ENCODE assay signal across 8 mouse cellular contexts in the genomic region with DNA sequence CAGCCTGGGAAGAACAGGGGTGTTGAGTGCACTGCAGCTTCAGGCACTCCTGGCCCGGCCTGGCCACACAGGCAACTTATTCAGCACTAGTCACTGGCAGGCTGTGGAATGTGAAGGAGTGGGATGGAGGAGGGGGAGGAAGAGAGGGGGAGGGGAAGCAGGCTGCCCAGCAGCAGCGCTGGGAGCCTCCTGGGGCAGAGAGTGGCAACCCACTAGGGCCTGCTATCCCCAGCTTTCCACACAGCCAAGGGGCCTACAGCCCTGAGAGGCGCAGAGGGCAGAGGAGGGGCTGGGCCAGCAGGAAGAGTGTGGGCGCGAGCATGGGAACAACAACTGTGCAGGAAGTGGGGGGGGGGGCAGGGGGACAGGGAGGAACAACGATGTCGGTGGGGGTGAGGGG. TPM values are rescaled to one million over a fixed set of nuclear protein-coding genes. Genes with fewer than 3 reads are reported as not detected.
DNase-seq lines count a peak whose midpoint lies in the region; ATAC-seq lines count a peak whose summit lies in the region.

No protein-coding gene starts in this region.

- ATAC-seq in embryonic facial prominence, embryonic 15.5 days (ENCODE audit: insufficient number of reproducible peaks, low FRiP score, low TSS enrichment, low read depth) = peak; percentile 27; the same call in 1 of the 2 replicates
- ATAC-seq in intestine, embryonic 15.5 days = peak; percentile 38

- no peak overlapping the region for H3K4me3 ChIP-seq in embryonic facial prominence, embryonic 15.5 days (replicated peaks)
- no peak overlapping the region for H3K4me3 ChIP-seq in intestine, embryonic 15.5 days (replicated peaks)

- WGBS in embryonic facial prominence, embryonic 15.5 days = 6% methylated on average over 5 of the region's 7 CpGs
- WGBS in intestine, embryonic 15.5 days = 12% methylated on average over 7 of the region's 7 CpGs

- H3K27me3 ChIP-seq in embryonic facial prominence, embryonic 15.5 days = no peaks in the 10 kb centered on the region
- H3K27me3 ChIP-seq in intestine, embryonic 15.5 days (replicated peaks) = no peaks in the 10 kb centered on the region

- H3K4me1 ChIP-seq in embryonic facial prominence, embryonic 15.5 days = peaks cover 43% of the 10 kb centered on the region
- H3K4me1 ChIP-seq in intestine, embryonic 15.5 days (replicated peaks) = peaks cover 43% of the 10 kb centered on the region

- no peaks in the 10 kb centered on the region for H3K9me3 ChIP-seq in embryonic facial prominence, embryonic 15.5 days (replicated peaks)
- no peaks in the 10 kb centered on the region for H3K9me3 ChIP-seq in intestine, embryonic 15.5 days

- peak overlapping the region; percentile 23; the same call in 1 of the 2 replicates for H3K9ac ChIP-seq in embryonic facial prominence, embryonic 15.5 days
- 0 out of 2 replicates have a peak overlapping the region, but pooled peaks have one; percentile 20 for H3K9ac ChIP-seq in intestine, embryonic 15.5 days

- H3K4me2 ChIP-seq in embryonic facial prominence, embryonic 15.5 days (replicated peaks) = peak overlapping the region; percentile 17
- peak overlapping the region; percentile 46 for H3K4me2 ChIP-seq in intestine, embryonic 15.5 days (replicated peaks)

- H3K27ac ChIP-seq in embryonic facial prominence, embryonic 15.5 days (replicated peaks) = peak overlapping the region; percentile 69
- H3K27ac ChIP-seq in intestine, embryonic 15.5 days = peak overlapping the region; percentile 67

- peak; percentile 39 for DNase-seq in adrenal gland, postnatal 14 days
- DNase-seq in adrenal gland, adult 18-20 months (ENCODE audit: low spot score in 2 of 2) = no peak
- DNase-seq in lung, postnatal 14 days = peak; percentile 59
- DNase-seq in thymus, postnatal 0 days (ENCODE audit: low spot score) = peak; percentile 59
- DNase-seq in frontal cortex, adult 2 months (ENCODE audit: extremely low spot score in 1 of 2, low spot score in 1 of 2) = no peak
- no peak for DNase-seq in frontal cortex, postnatal 14 days (ENCODE audit: low spot score in 2 of 2)

- H3K36me3 ChIP-seq in embryonic facial prominence, embryonic 15.5 days = peaks cover 47% of the 10 kb centered on the region
- H3K36me3 ChIP-seq in intestine, embryonic 15.5 days = peaks cover 18% of the 10 kb centered on the region

RNA-seq across cellular contexts. Expression of a gene that starts 3.8 kb away (rescaled TPM):
- total RNA-seq in adrenal gland, postnatal 14 days (2021) = 26.0 and 34.5 TPM in 2 replicates
- total RNA-seq in adrenal gland, adult 18-20 months (2021) = 10 to 100 TPM; 21.1 to 42.8 TPM
- polyA plus RNA-seq in embryonic facial prominence, embryonic 15.5 days (2015; fragmentation: Nextera tagmentation; extraction: Ambion mirVana) = 32.5 and 37.4 TPM in 2 replicates
- polyA plus RNA-seq in intestine, embryonic 15.5 days (2015; fragmentation: Nextera tagmentation; extraction: Ambion mirVana) = 26.9 and 28.0 TPM in 2 replicates
- polyA plus RNA-seq in thymus, postnatal 0 days (2015; fragmentation: Nextera tagmentation; extraction: Ambion mirVana) = 72.4 and 75.2 TPM in 2 replicates
- polyA plus RNA-seq in frontal cortex, adult 2 months (2012; rRNA removed) = 13.1 and 15.6 TPM in 2 replicates

RNA-seq across cellular contexts. Expression of a gene that starts 6.3 kb away (rescaled TPM):
- total RNA-seq in adrenal gland, postnatal 14 days (2021) = 14.7 and 16.5 TPM in 2 replicates
- total RNA-seq in adrenal gland, adult 18-20 months (2021) = 10 to 100 TPM in 1 of 2 experiments, 1 to 10 TPM in 1; 4.9 to 19.0 TPM
- polyA plus RNA-seq in embryonic facial prominence, embryonic 15.5 days (2015; fragmentation: Nextera tagmentation; extraction: Ambion mirVana) = 5.9 and 7.5 TPM in 2 replicates
- polyA plus RNA-seq in intestine, embryonic 15.5 days (2015; fragmentation: Nextera tagmentation; extraction: Ambion mirVana) = 3.5 and 4.2 TPM in 2 replicates
- polyA plus RNA-seq in thymus, postnatal 0 days (2015; fragmentation: Nextera tagmentation; extraction: Ambion mirVana) = 11.4 and 14.6 TPM in 2 replicates
- polyA plus RNA-seq in frontal cortex, adult 2 months (2012; rRNA removed) = 7.8 and 8.7 TPM in 2 replicates

RNA-seq across cellular contexts. Expression of a gene that starts 22.7 kb away (rescaled TPM):
- total RNA-seq in adrenal gland, postnatal 14 days (2021) = 1.4 and 1.7 TPM in 2 replicates
- total RNA-seq in adrenal gland, adult 18-20 months (2021) = 1 to 10 TPM in 1 of 2 experiments, under 1 TPM in 1; 0.90 to 1.1 TPM
- 3.4 and 3.6 TPM in 2 replicates for polyA plus RNA-seq in embryonic facial prominence, embryonic 15.5 days (2015; fragmentation: Nextera tagmentation; extraction: Ambion mirVana)
- polyA plus RNA-seq in intestine, embryonic 15.5 days (2015; fragmentation: Nextera tagmentation; extraction: Ambion mirVana) = 1.9 and 2.7 TPM in 2 replicates
- polyA plus RNA-seq in thymus, postnatal 0 days (2015; fragmentation: Nextera tagmentation; extraction: Ambion mirVana) = 3.3 and 4.1 TPM in 2 replicates
- 4.6 and 4.9 TPM in 2 replicates for polyA plus RNA-seq in frontal cortex, adult 2 months (2012; rRNA removed)

RNA-seq across cellular contexts. Expression of a gene that starts 41.5 kb away (rescaled TPM):
- total RNA-seq in adrenal gland, postnatal 14 days (2021) = 118 and 119 TPM in 2 replicates
- 100 to 1,000 TPM; 111 to 129 TPM for total RNA-seq in adrenal gland, adult 18-20 months (2021)
- polyA plus RNA-seq in embryonic facial prominence, embryonic 15.5 days (2015; fragmentation: Nextera tagmentation; extraction: Ambion mirVana) = 144 and 167 TPM in 2 replicates
- 109 and 118 TPM in 2 replicates for polyA plus RNA-seq in intestine, embryonic 15.5 days (2015; fragmentation: Nextera tagmentation; extraction: Ambion mirVana)
- 104 and 116 TPM in 2 replicates for polyA plus RNA-seq in thymus, postnatal 0 days (2015; fragmentation: Nextera tagmentation; extraction: Ambion mirVana)
- 106 and 118 TPM in 2 replicates for polyA plus RNA-seq in frontal cortex, adult 2 months (2012; rRNA removed)

RNA-seq across cellular contexts. Expression of a gene that starts 53.3 kb away (rescaled TPM):
- 9.6 and 9.7 TPM in 2 replicates for total RNA-seq in adrenal gland, postnatal 14 days (2021)
- 1 to 10 TPM; 5.2 to 8.0 TPM for total RNA-seq in adrenal gland, adult 18-20 months (2021)
- 11.0 TPM in 2 replicates for polyA plus RNA-seq in embryonic facial prominence, embryonic 15.5 days (2015; fragmentation: Nextera tagmentation; extraction: Ambion mirVana)
- polyA plus RNA-seq in intestine, embryonic 15.5 days (2015; fragmentation: Nextera tagmentation; extraction: Ambion mirVana) = 11.9 and 12.4 TPM in 2 replicates
- polyA plus RNA-seq in thymus, postnatal 0 days (2015; fragmentation: Nextera tagmentation; extraction: Ambion mirVana) = 5.2 and 6.7 TPM in 2 replicates
- polyA plus RNA-seq in frontal cortex, adult 2 months (2012; rRNA removed) = 7.7 and 9.1 TPM in 2 replicates

Comparison
In these comparisons a context has a peak if more than half of its experiments do, and no peak if none do; other contexts are left out.
1. DNase-seq: peak in adrenal gland, postnatal 14 days (single experiment), lung, postnatal 14 days (single experiment) and thymus, postnatal 0 days (single experiment); none in adrenal gland, adult 18-20 months (0 of 2), frontal cortex, adult 2 months (0 of 2) and frontal cortex, postnatal 14 days (0 of 2).